Mouse (Mus musculus): Measurements from ENCODE around the gene Gm44805.

DNA sequence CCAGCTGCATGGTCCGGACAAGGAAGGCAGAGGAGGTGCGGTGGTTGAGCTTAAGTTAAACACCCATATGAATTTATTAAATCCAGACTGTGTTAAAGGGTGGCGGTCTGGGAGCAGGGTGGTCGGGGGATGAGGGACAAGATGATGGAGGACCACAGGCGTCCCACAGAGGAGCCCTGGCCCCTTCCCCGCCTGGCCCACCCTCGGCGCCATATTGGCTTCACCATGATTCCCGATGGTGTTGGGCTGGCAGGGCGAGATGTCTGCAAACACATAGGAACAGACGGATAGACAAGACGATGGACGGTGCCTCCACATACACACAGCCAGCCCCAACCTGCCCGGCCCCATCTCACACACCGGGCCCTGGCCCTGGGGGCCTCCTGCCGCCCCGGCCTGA lies 48.0 kb downstream of the Gm44805 start:
- TF ChIP-seq ETS1 (conservative IDR thresholded peaks at IDR 0.05; ENCODE audit: low read depth, low read length) (no peak), POLR2A (IDR thresholded peaks at IDR 0.05; ENCODE audit: low read depth, low read length) (no peak), GABPA (IDR thresholded peaks at IDR 0.05; ENCODE audit: insufficient replicate concordance, low read depth, low read length) (no peak), CTCF (conservative IDR thresholded peaks at IDR 0.05 in 1 of 2, IDR thresholded peaks at IDR 0.05 in 1 of 2; ENCODE audit: low read depth in 2 of 2, low read length in 2 of 2) (no peak)
